Mouse (Mus musculus) cerebellum, adult 8-10 months (tissue): ENCODE data around the gene Cipc.

Experiments used
- DNase-seq: peaks from one replicate; pipeline ENCODE4 v3.0.0; 2022

Cipc gene

DNA sequence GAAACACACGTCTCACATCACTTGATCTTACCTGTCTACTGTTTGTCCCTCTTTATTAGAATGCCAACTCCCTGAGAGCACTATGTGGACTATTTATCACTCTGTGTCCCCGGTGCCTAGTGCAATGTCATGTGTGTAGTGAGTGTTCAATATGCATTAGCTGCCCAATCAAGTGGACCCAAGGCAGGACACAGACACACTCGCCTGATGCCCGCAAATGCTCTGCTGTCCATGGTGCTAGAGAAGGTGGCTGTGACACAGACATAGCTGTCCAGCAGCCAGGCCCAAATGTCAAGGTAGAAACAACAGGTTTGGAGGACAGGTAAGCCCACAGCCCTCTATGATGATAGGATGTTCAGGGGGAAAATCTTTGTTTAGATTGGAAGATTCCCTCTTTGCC lies 47.3 kb downstream of the Cipc start:
- no peak for DNase-seq

- DNase-seq = no peak
Measured at GRCm38 (mm10) chr12:86994776-86995175, 47.9 kb downstream of the Cipc start.

DNA sequence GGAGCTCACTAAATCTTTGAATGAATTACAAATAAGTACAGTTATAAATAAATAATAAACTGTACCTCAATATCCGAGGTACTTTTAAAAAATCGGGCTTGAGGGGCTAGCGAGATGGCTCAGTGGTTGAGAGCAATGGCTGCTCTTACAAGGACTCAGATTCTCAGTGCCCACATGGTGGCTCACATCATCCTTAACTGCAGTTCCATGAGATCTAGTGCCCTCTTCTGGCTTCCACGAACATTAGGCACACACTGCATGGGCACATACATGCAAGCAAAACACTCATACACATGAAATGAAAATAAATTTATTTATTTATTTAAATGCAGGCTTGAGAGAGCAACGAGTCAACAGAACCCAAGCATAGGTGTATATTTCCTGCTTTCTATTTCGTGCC lies 49.1 kb downstream of the Cipc start:
- DNase-seq = no peak

DNA sequence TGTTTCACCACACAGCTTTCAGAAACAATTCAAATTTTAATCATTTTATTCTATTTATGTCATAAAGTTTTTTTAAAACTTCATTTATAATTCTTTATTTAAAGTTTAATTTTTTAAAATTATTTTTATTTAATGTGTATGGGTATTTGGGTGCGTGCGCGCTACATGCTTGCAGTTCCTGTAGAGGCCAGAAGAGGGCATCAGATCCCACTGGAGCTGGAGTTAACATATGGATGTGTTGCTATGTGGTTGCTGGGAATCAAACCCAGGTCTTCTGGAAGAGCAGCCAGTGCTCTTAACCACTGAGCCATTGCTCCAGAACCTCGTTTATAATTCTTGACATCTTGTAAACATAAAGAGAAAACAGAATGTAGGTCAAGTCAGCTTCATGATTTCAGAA lies 51.9 kb downstream of the Cipc start:
- no peak for DNase-seq

DNA sequence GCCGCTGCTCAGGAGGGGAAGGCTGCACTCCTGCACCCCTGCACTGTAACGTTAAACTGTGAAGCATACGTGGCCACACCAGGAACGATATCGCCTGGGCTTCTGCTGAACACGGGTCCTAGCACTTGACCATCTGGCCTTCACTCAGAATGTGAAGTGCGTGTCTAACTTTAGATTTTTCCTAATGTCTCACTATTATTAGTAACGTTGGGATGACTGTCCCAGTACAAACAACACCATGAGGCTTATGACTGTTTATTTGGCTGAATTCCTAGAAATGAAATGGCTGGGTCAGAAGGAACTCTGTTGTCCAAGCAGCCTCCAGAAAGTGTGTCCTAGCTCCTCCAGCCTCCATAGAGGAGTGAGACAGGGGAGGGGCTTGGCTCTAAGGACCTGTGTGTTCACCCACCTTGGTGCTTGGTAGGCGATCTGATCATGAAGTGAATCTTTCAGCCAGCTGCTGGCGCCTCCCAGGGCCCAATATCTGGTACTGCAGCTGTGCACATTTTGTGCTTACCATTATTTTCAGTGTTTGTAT lies 52.5 kb downstream of the Cipc start:
- DNase-seq = peak; percentile 40

GRCm38 (mm10) chr12:87000151-87000839 lies 53.5 kb downstream of the Cipc start:
- DNase-seq = peak; percentile 36

GRCm38 (mm10) chr12:87000840-87001176 lies 54.0 kb downstream of the Cipc start:
- DNase-seq = no peak

- no peak for DNase-seq
Measured at GRCm38 (mm10) chr12:87002209-87002608, 55.4 kb downstream of the Cipc start.

DNA sequence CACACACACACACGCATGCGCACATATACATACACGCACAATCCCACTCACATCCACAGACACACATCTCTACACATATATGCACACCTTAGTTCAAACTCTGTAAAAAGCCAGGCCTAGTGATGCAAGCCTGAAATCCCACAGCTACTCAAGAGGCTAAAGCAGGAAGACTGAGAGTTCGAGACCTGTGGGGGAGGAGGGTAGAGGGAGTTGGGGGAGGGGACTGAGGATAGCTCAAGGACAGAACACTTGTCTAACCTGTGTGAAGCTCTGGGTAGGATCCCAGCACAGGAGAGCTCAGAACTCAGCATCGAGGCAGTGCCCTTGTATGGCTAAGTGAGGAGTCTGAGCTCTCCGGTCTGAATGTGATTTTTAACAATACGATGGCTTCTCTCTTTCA lies 56.0 kb downstream of the Cipc start:
- DNase-seq = no peak

GRCm38 (mm10) chr12:87003606-87004005 lies 56.8 kb downstream of the Cipc start:
- no peak for DNase-seq

GRCm38 (mm10) chr12:87004596-87004995 lies 57.8 kb downstream of the Cipc start:
- no peak for DNase-seq
